Mouse (Mus musculus) erythroid progenitor cell, adult 5-6 weeks (primary cell): Measurements from ENCODE around the gene Akap13. TPM values are rescaled to one million over a fixed set of nuclear protein-coding genes. Genes with fewer than 3 reads are reported as not detected.
A peak's percentile ranks its signal among the peaks of the same experiment; 100 is the strongest.

Experiments
- ATAC-seq: replicated peaks from 2 replicates; pipeline ENCODE4 v1.8.0; 2016; ENCODE audit warnings: moderate number of reproducible peaks, mild to moderate bottlenecking, moderate TSS enrichment, inconsistent platforms; ENCODE audit not compliant: poor library complexity, low FRiP score, severe bottlenecking
- total RNA-seq, 2 experiments: library from RNA; stranded (forward) in 1 of 2; stranded (reverse) in 1 of 2; fragments of 150-400 nt in 1 of 2; fragments of 186-747, 209-891 nt in 1 of 2; gene quantifications; 2 replicates each; pipeline versions ENCODE4 v1.2.3 to v1.2.4; 2015 to 2017; ENCODE audit warnings: low replicate concordance in 2 of 2

The Akap13 gene
- total RNA-seq, 2 experiments from 2014 or later: 195 to 563 TPM

- no peak for ATAC-seq
Measured at GRCm38 (mm10) chr7:75585409-75585808, 130.1 kb downstream of the Akap13 start.

DNA sequence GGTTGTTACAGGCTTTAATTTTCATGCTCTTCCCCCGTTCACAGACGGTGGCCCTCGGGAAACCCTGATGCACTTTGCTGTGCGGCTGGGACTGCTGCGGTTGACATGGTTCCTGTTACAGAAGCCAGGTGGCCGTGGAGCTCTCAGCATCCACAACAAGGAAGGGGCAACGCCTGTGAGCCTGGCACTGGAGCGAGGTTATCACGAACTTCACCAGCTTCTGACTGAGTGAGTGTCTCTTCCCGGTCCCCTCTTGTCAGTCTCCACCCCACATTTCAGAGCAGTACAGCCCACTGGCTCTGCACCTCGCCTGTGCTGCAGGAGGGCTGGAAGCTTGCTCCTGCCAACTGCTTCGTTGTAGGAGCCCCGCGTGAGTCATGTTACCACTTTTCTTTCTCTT lies 130.8 kb downstream of the Akap13 start:
- ATAC-seq: peak; percentile 82

DNA sequence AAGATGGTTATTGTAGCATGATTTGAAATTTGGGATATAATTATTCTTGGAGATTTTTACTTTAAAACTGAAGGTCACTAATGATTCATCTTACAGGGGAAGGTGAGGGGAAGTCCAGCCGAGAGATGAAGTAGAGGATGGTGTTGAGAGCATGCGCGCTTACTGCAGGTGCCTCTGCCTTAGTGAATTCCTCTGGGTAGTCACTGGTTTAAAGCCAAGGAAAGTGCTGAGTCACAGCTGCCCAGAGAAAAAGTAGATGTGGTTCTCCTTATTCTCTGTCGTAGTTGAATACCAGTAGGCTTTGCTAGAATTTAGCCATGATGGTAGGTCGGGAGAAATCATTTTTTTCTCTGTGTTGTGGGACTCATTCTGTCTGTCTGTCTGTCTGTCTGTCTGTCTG lies 132.4 kb downstream of the Akap13 start:
- ATAC-seq: peak; percentile 75

GRCm38 (mm10) chr7:75589304-75589973 lies 134.1 kb downstream of the Akap13 start:
- 0 out of 2 replicates have a peak, but pooled peaks have one; percentile 23 for ATAC-seq

GRCm38 (mm10) chr7:75591961-75592360 lies 136.6 kb downstream of the Akap13 start:
- ATAC-seq: no peak

- ATAC-seq: peak; percentile 85
Measured at GRCm38 (mm10) chr7:75594801-75595200, 139.5 kb downstream of the Akap13 start.

GRCm38 (mm10) chr7:75595268-75595667 lies 139.9 kb downstream of the Akap13 start:
- ATAC-seq: peak; percentile 65; the same call in 1 of the 2 replicates

GRCm38 (mm10) chr7:75596058-75596748 lies 140.9 kb downstream of the Akap13 start:
- ATAC-seq: peak; percentile 51; the same call in 1 of the 2 replicates

DNA sequence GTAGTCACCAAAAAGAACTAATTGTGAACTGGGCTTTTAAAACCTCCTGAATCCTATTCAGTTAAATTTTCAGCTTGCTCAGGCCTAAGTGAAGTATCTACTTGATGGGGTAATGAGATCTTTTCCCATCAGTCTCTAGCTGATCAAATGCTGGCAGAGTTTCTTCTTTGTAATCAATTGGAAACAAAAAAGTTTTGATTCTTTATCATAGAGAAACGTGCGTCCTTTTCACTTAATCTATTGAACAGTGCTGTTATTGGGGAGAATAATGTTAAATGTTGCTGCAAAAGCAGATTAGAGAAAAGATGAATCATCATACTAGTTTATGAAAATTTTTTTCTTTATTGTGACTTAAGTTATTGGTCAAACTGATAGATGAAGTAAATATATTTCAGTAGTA lies 142.5 kb downstream of the Akap13 start:
- ATAC-seq: no peak

DNA sequence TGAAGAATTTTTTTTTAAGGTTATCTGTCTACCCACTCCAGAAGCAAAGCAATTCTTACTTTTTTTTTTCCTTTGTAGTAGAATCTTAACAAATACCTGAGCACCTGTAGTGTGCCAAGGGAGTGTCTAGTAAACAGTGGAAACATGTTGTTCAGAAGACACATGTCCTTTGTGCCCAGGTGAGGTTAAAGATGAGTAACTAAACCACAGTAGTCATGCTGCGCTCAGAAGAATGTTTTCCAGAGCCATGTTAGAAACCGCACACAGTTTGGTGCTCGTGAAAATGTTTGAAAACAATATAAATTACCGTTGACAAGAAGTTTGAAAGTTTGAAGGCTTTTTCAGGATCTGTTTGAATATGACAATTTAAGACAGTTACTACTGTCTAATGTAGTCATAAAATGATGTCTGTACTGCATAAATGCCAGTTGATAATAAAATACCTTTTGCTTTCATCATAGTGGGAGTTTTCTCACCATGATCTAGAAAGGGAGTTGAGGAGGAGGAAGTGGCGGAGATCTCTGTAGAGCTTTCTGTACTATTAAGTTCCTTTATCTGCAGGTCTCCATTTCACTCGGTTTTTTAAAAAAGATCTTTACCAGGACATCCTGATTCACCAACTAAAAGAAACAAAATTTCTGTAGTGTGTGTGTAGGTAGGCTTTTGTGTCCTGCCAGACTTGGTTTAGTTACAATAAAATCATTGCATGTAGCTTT lies 145.2 kb downstream of the Akap13 start:
- no peak for ATAC-seq

DNA sequence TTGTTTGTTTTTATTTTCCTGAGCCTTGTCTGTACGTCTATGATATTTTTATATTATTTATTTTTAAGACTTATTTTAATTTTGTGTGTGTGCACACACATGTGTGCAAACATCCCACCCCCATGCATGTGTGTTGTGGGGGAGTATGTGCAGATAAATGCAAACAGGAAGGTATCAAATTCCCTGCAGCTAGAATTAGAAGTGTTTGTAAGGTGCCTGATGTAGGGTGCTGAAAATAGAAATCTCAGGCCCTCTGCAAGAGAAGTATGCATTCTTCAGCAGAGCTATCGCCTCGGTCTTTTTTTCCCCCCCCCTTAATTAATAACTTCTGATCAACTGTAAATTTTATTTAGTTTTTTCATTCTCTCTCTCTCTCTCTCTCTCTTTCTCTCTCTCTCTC lies 151.9 kb downstream of the Akap13 start:
- no peak for ATAC-seq

- ATAC-seq: no peak
Measured at GRCm38 (mm10) chr7:75608716-75609115, 153.4 kb downstream of the Akap13 start.

DNA sequence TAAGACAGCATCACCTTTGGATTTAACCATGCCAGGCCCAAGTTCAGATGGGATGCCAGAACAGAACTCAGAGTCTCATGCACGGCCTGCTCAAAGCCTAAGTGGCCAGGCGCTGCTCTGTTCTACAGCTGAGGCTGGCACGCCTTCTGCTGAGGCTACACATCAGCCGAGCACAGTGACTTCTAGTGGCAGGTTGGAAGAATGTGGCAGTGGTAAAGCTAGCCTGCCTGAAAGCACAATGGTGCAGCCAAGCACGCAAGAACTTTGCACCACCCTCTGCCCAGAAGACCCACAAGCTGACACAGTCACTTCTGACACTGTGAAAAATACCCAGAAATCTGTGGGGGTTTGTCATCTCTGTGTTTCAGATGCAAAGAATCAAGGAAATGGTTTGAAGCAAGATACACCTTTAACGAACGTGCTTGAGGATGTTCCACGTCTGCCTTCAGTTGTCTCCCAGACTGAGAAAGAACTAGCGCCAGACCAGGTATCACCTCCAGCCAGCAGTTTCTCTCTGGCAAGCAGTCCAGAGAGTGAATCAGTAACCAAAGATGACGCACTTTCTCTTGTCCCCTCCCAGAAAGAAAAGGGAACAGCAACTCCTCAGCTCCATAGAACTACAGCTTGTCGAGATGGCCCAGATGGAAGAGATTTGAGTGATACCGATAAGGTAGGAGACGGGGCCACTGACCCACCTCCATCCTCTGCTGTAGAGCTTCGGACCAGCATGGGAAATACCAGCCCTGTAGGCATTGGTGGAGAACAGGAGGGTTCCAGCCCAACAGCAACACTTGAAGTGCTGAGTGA lies 154.3 kb downstream of the Akap13 start:
- ATAC-seq: 0 out of 2 replicates have a peak, but pooled peaks have one; percentile 27

GRCm38 (mm10) chr7:75610391-75610790 lies 155.1 kb downstream of the Akap13 start:
- ATAC-seq: peak; percentile 41

GRCm38 (mm10) chr7:75611261-75611950 lies 156.1 kb downstream of the Akap13 start:
- ATAC-seq: no peak

GRCm38 (mm10) chr7:75612000-75612682 lies 156.8 kb downstream of the Akap13 start:
- peak; percentile 92 for ATAC-seq

GRCm38 (mm10) chr7:75612683-75613053 lies 157.3 kb downstream of the Akap13 start:
- ATAC-seq: peak; percentile 20; the same call in 1 of the 2 replicates

DNA sequence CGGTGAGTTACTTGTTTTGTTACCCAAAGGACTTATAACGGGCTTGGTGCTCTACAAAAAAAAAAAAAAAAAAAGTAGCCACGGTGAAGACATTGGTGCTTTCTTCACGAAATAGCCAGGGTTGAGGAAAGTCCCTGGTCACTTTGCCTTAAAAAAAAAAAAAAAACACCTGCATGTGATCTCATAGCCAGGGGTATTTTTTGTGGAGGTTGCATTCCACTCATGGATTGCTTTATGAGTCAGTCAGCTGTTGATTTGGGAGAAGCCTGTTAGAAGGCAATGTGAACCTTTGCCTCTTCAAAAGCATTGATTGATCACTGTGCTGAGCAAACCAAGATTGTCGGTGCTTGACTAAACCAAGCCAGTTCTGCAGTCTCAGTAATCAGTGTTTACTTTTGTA lies 157.9 kb downstream of the Akap13 start:
- no peak for ATAC-seq

- no peak for ATAC-seq
Measured at GRCm38 (mm10) chr7:75614826-75615225, 159.5 kb downstream of the Akap13 start.
